Mouse (Mus musculus) liver, embryonic 14.5 days (tissue): ENCODE results near the gene Iqcb1. TPM values are rescaled to one million over a fixed set of nuclear protein-coding genes. Genes with fewer than 3 reads are reported as not detected.

Experiments used
- ATAC-seq: fragments of 200-750 bp; cut with Nextera tagmentation; 2 replicates; pipeline ENCODE4 v1.8.0; 2017; ENCODE audit warnings: moderate number of reproducible peaks, mild to moderate bottlenecking, moderate library complexity; ENCODE audit not compliant: insufficient read depth
- DNase-seq, 3 experiments: peaks; one replicate each; pipeline ENCODE4 v3.0.0-alpha.2; 2012 to 2013; ENCODE audit warnings: low read depth in 3 of 3, low spot score in 3 of 3
- H3K27ac ChIP-seq: fragments of 300-500 bp; sonication (generic); 2 replicates; pipeline ENCODE4 v1.5.1; 2014; ENCODE audit warnings: moderate library complexity, mild to moderate bottlenecking, control low read depth, inconsistent platforms
- H3K27me3 ChIP-seq: fragments of 300-500 bp; sonication (generic); 2 replicates; pipeline ENCODE4 v1.6.1; 2014; ENCODE audit warnings: mild to moderate bottlenecking, low read length, moderate library complexity; ENCODE audit not compliant: control insufficient read depth, insufficient read depth
- H3K36me3 ChIP-seq: fragments of 300-500 bp; sonication (generic); replicated peaks from 2 replicates; pipeline ENCODE4 v1.6.1; 2014; ENCODE audit warnings: low read depth; ENCODE audit not compliant: control insufficient read depth, insufficient read depth
- H3K4me1 ChIP-seq, 2 experiments: fragments of 200-500 bp in 1 of 2; fragments of 300-500 bp in 1 of 2; sonication (generic) in 1 of 2; replicated peaks; 2 replicates each; pipeline ENCODE4 v1.6.1; 2012 to 2014; ENCODE audit warnings: antibody characterized with exemption in 1 of 2, inconsistent platforms in 1 of 2, low read length in 1 of 2; ENCODE audit not compliant: control insufficient read depth in 2 of 2, insufficient read depth in 2 of 2
- H3K4me2 ChIP-seq: fragments of 300-500 bp; sonication (generic); 2 replicates; pipeline ENCODE4 v1.6.1; 2014; ENCODE audit warnings: low read depth, mild to moderate bottlenecking, control low read depth, moderate library complexity
- H3K4me3 ChIP-seq, 2 experiments: fragments of 200-500 bp in 1 of 2; fragments of 300-500 bp in 1 of 2; sonication (generic) in 1 of 2; 2 replicates each; pipeline ENCODE4 v1.5.1; 2012 to 2014; ENCODE audit warnings: low read depth in 2 of 2, low read length in 2 of 2, mild to moderate bottlenecking in 2 of 2, control low read depth in 1 of 2, inconsistent platforms in 1 of 2, moderate library complexity in 1 of 2; ENCODE audit not compliant: insufficient read depth in 1 of 2
- H3K9ac ChIP-seq: fragments of 300-500 bp; sonication (generic); replicated peaks from 2 replicates; pipeline ENCODE4 v1.6.1; 2014; ENCODE audit warnings: mild to moderate bottlenecking, control low read depth, moderate library complexity
- H3K9me3 ChIP-seq: fragments of 300-500 bp; sonication (generic); 2 replicates; pipeline ENCODE4 v1.6.1; 2016; ENCODE audit warnings: low read length, mixed read lengths; ENCODE audit not compliant: control insufficient read depth
- CTCF ChIP-seq: IDR thresholded peaks from 2 replicates; pipeline ENCODE4 v1.5.1; 2016; ENCODE audit warnings: antibody characterized with exemption, low read depth, control low read depth
- EP300 ChIP-seq: IDR thresholded peaks from 2 replicates; pipeline ENCODE4 v1.6.1; 2016; ENCODE audit warnings: antibody characterized with exemption, low read depth
- whole genome bisulfite sequencing: fragments of 180-500 bp; shearing (Covaris S2); extraction: QIAGEN DNeasy Blood & Tissue Kit; methylation state at CpG from one replicate; pipeline ENCODE4 v1.1.7; 2014; ENCODE audit not compliant: insufficient replicate concordance; 5-methylcytosine and 5-hydroxymethylcytosine counted together
- polyA plus RNA-seq, 2 experiments: library from polyadenylated mRNA; depleted of rRNA in 1 of 2; stranded (reverse) in 1 of 2; unstranded in 1 of 2; fragments of >200 nt; fragmentation: Nextera tagmentation in 1 of 2; extraction: Ambion mirVana in 1 of 2; gene quantifications; 2 replicates each; pipeline versions ENCODE4 v1.2.1 to v1.2.3; 2012 to 2014

The Iqcb1 gene
- polyA plus RNA-seq, 2 experiments: 3.1 to 6.8 TPM

GRCm38 (mm10) chr16:36882737-36883343, 54.7 kb downstream of the Iqcb1 start:
- peaks cover 3% of the 10 kb centered on the region for H3K36me3 ChIP-seq
- DNase-seq: no peak
- WGBS: 64% methylated on average over 5 of the region's 5 CpGs
- no peak overlapping the region for H3K9ac ChIP-seq
- H3K27ac ChIP-seq: no peak overlapping the region
- H3K27me3 ChIP-seq: no peaks in the 10 kb centered on the region
- no peaks in the 10 kb centered on the region for H3K9me3 ChIP-seq
- H3K4me2 ChIP-seq: no peak overlapping the region
- H3K4me3 ChIP-seq: no peak overlapping the region
- ATAC-seq: no peak
- no peaks in the 10 kb centered on the region; a peak in 2 of 4 replicates for H3K4me1 ChIP-seq
- TF ChIP-seq EP300 (no peak), CTCF (no peak)

GRCm38 (mm10) chr16:36884881-36885280, 56.7 kb downstream of the Iqcb1 start:
- TF ChIP-seq EP300 (no peak), CTCF (peak; percentile 89)
- no peak overlapping the region for H3K27ac ChIP-seq
- H3K4me2 ChIP-seq: no peak overlapping the region
- no peaks in the 10 kb centered on the region for H3K9me3 ChIP-seq
- H3K4me1 ChIP-seq: peaks cover 3 to 11% of the 10 kb centered on the region in 2 experiments
- DNase-seq (no peak), ATAC-seq (peak; percentile 49)
- H3K4me3 ChIP-seq: no peak overlapping the region
- no peak overlapping the region for H3K9ac ChIP-seq
- WGBS: 62% methylated on average over 4 of the region's 4 CpGs
- H3K27me3 ChIP-seq: no peaks in the 10 kb centered on the region
- peaks cover 8% of the 10 kb centered on the region for H3K36me3 ChIP-seq

GRCm38 (mm10) chr16:36885912-36886311, 57.7 kb downstream of the Iqcb1 start:
- no peak overlapping the region for H3K4me3 ChIP-seq
- no peaks in the 10 kb centered on the region for H3K27me3 ChIP-seq
- no peak overlapping the region for H3K9ac ChIP-seq
- TF ChIP-seq CTCF: no peak
- no peak for TF ChIP-seq EP300
- 87% methylated on average over 11 of the region's 11 CpGs for WGBS
- ATAC-seq (no peak), DNase-seq (no peak)
- H3K9me3 ChIP-seq: no peaks in the 10 kb centered on the region
- peaks cover 8% of the 10 kb centered on the region for H3K36me3 ChIP-seq
- peaks cover 7 to 18% of the 10 kb centered on the region in 2 experiments for H3K4me1 ChIP-seq
- no peak overlapping the region for H3K4me2 ChIP-seq
- H3K27ac ChIP-seq: no peak overlapping the region

- Histone ChIP-seq H3K4me3 (no peak overlapping the region), H3K4me1 (peaks cover 23 to 33% of the 10 kb centered on the region in 2 experiments), H3K4me2 (no peak overlapping the region), H3K27ac (no peak overlapping the region), H3K9ac (no peak overlapping the region), H3K36me3 (peaks cover 8% of the 10 kb centered on the region), H3K27me3 (no peaks in the 10 kb centered on the region), H3K9me3 (no peaks in the 10 kb centered on the region)
- TF ChIP-seq CTCF (no peak), EP300 (no peak)
- no peak for ATAC-seq
- WGBS: 82% methylated on average over 5 of the region's 5 CpGs
- no peak for DNase-seq
Measured at GRCm38 (mm10) chr16:36887546-36887945, 59.4 kb downstream of the Iqcb1 start.

- H3K27ac ChIP-seq: peak overlapping the region; percentile 91
- peaks cover 14% of the 10 kb centered on the region for H3K36me3 ChIP-seq
- peak overlapping the region; percentile 45 for H3K9ac ChIP-seq
- H3K4me2 ChIP-seq: peak overlapping the region; percentile 71
- TF ChIP-seq EP300: peak; percentile 96
- TF ChIP-seq CTCF: peak; percentile 54
- no peaks in the 10 kb centered on the region for H3K9me3 ChIP-seq
- no peaks in the 10 kb centered on the region for H3K27me3 ChIP-seq
- peaks cover 36 to 48% of the 10 kb centered on the region in 2 experiments for H3K4me1 ChIP-seq
- peak; percentile 91 for ATAC-seq
- peak overlapping the region; percentile 19 to 30; a peak in 3 of 4 replicates for H3K4me3 ChIP-seq
- DNase-seq: peak; percentile 89 to 94 (median 90)
- WGBS: 19% methylated on average over 3 of the region's 3 CpGs
Measured at GRCm38 (mm10) chr16:36890559-36890958, 62.4 kb downstream of the Iqcb1 start.
